Mouse (Mus musculus) heart, postnatal 0 days (tissue): ENCODE measurements around the gene Snai1.

Source experiments
- CTCF ChIP-seq: IDR thresholded peaks from 2 replicates; pipeline ENCODE4 v1.5.1; 2016; ENCODE audit warnings: antibody characterized with exemption, control low read depth, low read depth
- EP300 ChIP-seq: IDR thresholded peaks from 2 replicates; pipeline ENCODE4 v1.6.1; 2016; ENCODE audit warnings: antibody characterized with exemption, low read depth

DNA sequence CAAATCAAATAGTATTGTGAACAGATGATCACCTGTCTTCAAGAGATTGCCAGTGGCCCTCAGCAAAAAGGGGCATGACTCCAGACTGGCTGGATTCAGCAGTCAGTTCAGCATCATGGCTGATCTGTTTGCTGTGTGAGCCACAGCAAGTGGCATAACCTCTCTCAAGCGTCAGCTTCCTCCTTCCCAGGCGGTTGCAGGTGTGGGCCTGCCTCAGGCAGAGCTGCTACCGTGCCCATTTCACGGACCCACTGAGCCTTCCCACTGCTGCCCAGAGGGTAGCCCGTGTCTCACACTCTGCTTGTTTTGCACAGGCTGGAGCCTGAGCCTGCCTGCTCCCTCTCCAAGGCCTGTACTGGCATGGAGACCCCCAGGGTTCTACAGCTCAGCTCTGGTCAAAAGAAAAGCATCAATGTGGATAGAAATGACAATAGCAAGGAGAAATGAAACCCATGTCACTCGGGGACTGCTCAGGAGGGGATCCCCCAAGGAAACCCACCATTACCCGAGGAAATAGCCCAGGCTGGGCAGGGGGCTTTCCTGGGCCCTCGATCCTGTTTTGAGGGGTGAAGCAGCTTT lies 13.4 kb downstream of the Snai1 start:
- no peak for TF ChIP-seq CTCF
- no peak for TF ChIP-seq EP300
